Mouse (Mus musculus): Measurements from ENCODE around the gene Cd69.
A peak's percentile ranks its signal among the peaks of the same experiment; 100 is the strongest.

Cd69 gene

GRCm38 (mm10) chr6:129222188-129222800 lies 52.9 kb downstream of the Cd69 start:
- peak in 1 of 2 experiments; percentile 43 for DNase-seq

GRCm38 (mm10) chr6:129221053-129221452 lies 54.2 kb downstream of the Cd69 start:
- no peak for DNase-seq

GRCm38 (mm10) chr6:129219897-129220517 lies 55.2 kb downstream of the Cd69 start:
- DNase-seq: no peak

DNA sequence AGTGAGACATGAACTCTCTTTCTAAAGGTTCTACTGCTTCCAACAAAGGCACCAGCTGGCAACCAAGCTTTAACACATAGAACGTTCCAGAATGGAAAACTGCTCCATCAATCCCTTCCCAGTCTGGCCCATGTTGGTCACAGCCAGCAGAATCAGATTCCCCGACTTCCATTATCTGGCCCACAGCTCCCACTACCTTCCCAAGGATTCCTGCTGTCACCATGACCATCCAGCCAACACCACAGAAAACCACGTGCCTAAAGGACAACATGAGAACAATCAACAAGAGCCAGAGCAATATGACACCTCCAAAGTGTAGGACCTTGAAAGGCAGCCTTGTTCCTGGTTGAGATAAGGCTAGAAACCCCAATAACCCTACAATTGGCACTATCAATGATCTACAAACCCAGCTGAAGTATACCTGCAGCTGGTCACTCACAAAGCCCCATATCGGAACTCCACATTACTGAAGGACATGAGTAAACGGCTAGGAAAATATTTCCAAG lies 57.0 kb downstream of the Cd69 start:
- DNase-seq: no peak
